Mouse (Mus musculus) intestine, embryonic 14.5 days (tissue): ENCODE data around the gene Fkbp8. TPM values are rescaled to one million over a fixed set of nuclear protein-coding genes. Genes with fewer than 3 reads are reported as not detected.
A peak's percentile ranks its signal among the peaks of the same experiment; 100 is the strongest.

Experiments used
- ATAC-seq: fragments of 200-750 bp; cut with Nextera tagmentation; replicated peaks from 2 replicates; pipeline ENCODE4 v1.8.0; 2017; ENCODE audit warnings: low read depth, moderate number of reproducible peaks, moderate TSS enrichment, moderate library complexity; ENCODE audit not compliant: low FRiP score, low TSS enrichment
- DNase-seq: peaks from one replicate; pipeline ENCODE4 v3.0.0-alpha.2; 2018; ENCODE audit warnings: low spot score
- H3K27ac ChIP-seq: fragments of 300-500 bp; sonication (generic); 2 replicates; pipeline ENCODE4 v1.5.1; 2014; ENCODE audit warnings: low read depth, mild to moderate bottlenecking, control low read depth
- H3K27me3 ChIP-seq: fragments of 300-500 bp; sonication (generic); replicated peaks from 2 replicates; pipeline ENCODE4 v1.6.1; 2014; ENCODE audit warnings: low read length, control low read depth; ENCODE audit not compliant: control insufficient read depth, insufficient read depth
- H3K36me3 ChIP-seq: fragments of 300-500 bp; sonication (generic); 2 replicates; pipeline ENCODE4 v1.6.1; 2014; ENCODE audit warnings: low read length, control low read depth; ENCODE audit not compliant: control insufficient read depth, insufficient read depth
- H3K4me1 ChIP-seq: fragments of 300-500 bp; sonication (generic); replicated peaks from 2 replicates; pipeline ENCODE4 v1.6.1; 2014; ENCODE audit warnings: low read length, control low read depth, mixed read lengths; ENCODE audit not compliant: control insufficient read depth, insufficient read depth
- H3K4me2 ChIP-seq: fragments of 300-500 bp; sonication (generic); 2 replicates; pipeline ENCODE4 v1.6.1; 2014; ENCODE audit warnings: low read length
- H3K4me3 ChIP-seq: fragments of 300-500 bp; sonication (generic); 2 replicates; pipeline ENCODE4 v1.5.1; 2014; ENCODE audit warnings: low read depth, low read length, control low read depth, mixed read lengths
- H3K9ac ChIP-seq: fragments of 300-500 bp; sonication (generic); 2 replicates; pipeline ENCODE4 v1.6.1; 2014; ENCODE audit warnings: mild to moderate bottlenecking, low read length
- H3K9me3 ChIP-seq: fragments of 300-500 bp; sonication (generic); 2 replicates; pipeline ENCODE4 v1.6.1; 2016; ENCODE audit warnings: low read length, control low read depth; ENCODE audit not compliant: control insufficient read depth
- WGBS: fragments of 180-500 bp; shearing (Covaris S2); extraction: QIAGEN DNeasy Blood & Tissue Kit; methylation state at CpG from one replicate; pipeline ENCODE4 v1.1.7; 2014; 5-methylcytosine and 5-hydroxymethylcytosine counted together
- polyA plus RNA-seq: library from polyadenylated mRNA; unstranded; fragments of >200 nt; fragmentation: Nextera tagmentation; extraction: Ambion mirVana; gene quantifications from 2 replicates; pipeline ENCODE4 v1.2.1, GENCODE M21; 2014

Gene Fkbp8
- polyA plus RNA-seq, 1 experiment from 2014 or later = 278 TPM

- Histone ChIP-seq H3K4me1 (peaks cover 6% of the 10 kb centered on the region; the same call in 1 of the 2 replicates), H3K9me3 (no peaks in the 10 kb centered on the region), H3K4me3 (no peak overlapping the region), H3K9ac (no peak overlapping the region), H3K27ac (no peak overlapping the region), H3K36me3 (no peaks in the 10 kb centered on the region), H3K27me3 (no peaks in the 10 kb centered on the region), H3K4me2 (no peak overlapping the region)
- 70% methylated on average over 3 of the region's 3 CpGs for WGBS
- no peak for ATAC-seq
- DNase-seq = no peak
These were observed 35.3 kb downstream of the Fkbp8 start for GRCm38 (mm10) chr8:70562802-70563201.

GRCm38 (mm10) chr8:70563763-70564387 is 36.4 kb downstream of the Fkbp8 start:
- Histone ChIP-seq H3K9me3 (no peaks in the 10 kb centered on the region), H3K36me3 (no peaks in the 10 kb centered on the region), H3K4me3 (no peak overlapping the region), H3K27ac (no peak overlapping the region), H3K4me2 (no peak overlapping the region), H3K4me1 (peaks cover 6% of the 10 kb centered on the region; the same call in 1 of the 2 replicates), H3K9ac (no peak overlapping the region), H3K27me3 (no peaks in the 10 kb centered on the region)
- WGBS = 85% methylated on average over 6 of the region's 6 CpGs
- DNase-seq (no peak), ATAC-seq (no peak)

GRCm38 (mm10) chr8:70564696-70565235 is 37.2 kb downstream of the Fkbp8 start:
- no peak overlapping the region for H3K9ac ChIP-seq
- DNase-seq (no peak), ATAC-seq (no peak)
- H3K4me2 ChIP-seq = no peak overlapping the region
- H3K27ac ChIP-seq = 0 out of 2 replicates have a peak overlapping the region, but pooled peaks have one; percentile 6
- no peaks in the 10 kb centered on the region for H3K9me3 ChIP-seq
- peaks cover 6% of the 10 kb centered on the region; the same call in 1 of the 2 replicates for H3K4me1 ChIP-seq
- H3K4me3 ChIP-seq = no peak overlapping the region
- H3K27me3 ChIP-seq = no peaks in the 10 kb centered on the region
- WGBS = 74% methylated on average over 3 of the region's 3 CpGs
- no peaks in the 10 kb centered on the region for H3K36me3 ChIP-seq

GRCm38 (mm10) chr8:70565561-70565960 is 38.0 kb downstream of the Fkbp8 start:
- ATAC-seq (no peak), DNase-seq (no peak)

DNA sequence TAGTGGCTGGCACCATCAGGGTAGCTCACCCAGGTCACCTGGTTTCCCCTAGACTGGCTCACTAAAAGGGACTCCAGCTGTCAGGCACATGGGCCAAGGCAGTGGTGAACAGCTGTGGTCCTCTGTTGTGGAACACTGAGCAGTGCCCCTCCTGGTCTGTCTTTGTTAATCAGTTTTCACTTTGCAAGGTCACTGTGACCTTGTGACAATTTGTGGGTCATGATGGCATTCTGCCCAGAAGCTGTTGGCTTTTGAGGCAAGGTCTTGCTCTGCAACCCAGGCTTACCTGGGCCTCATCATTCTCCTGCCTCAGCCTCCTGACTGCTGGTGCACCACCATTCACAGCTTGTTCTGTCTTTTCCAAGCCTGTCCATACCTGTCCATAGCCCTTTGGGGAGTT is 42.8 kb downstream of the Fkbp8 start:
- Histone ChIP-seq H3K9ac (no peak overlapping the region), H3K27me3 (no peaks in the 10 kb centered on the region), H3K9me3 (no peaks in the 10 kb centered on the region), H3K36me3 (peaks cover 4% of the 10 kb centered on the region; the same call in 1 of the 2 replicates), H3K27ac (no peak overlapping the region), H3K4me2 (no peak overlapping the region), H3K4me1 (no peaks in the 10 kb centered on the region), H3K4me3 (no peak overlapping the region)
- DNase-seq = no peak
- ATAC-seq = no peak

More at GRCm38 (mm10) chr8:70565561-70565960, 38.0 kb downstream of the Fkbp8 start:
- Histone ChIP-seq H3K9me3 (no peaks in the 10 kb centered on the region), H3K4me3 (no peak overlapping the region), H3K36me3 (no peaks in the 10 kb centered on the region), H3K9ac (no peak overlapping the region), H3K4me1 (peaks cover 6% of the 10 kb centered on the region; the same call in 1 of the 2 replicates), H3K27me3 (no peaks in the 10 kb centered on the region), H3K27ac (no peak overlapping the region), H3K4me2 (no peak overlapping the region)
- 43% methylated on average over 3 of the region's 3 CpGs for WGBS

- ATAC-seq (no peak), DNase-seq (no peak)
- Histone ChIP-seq H3K4me1 (no peaks in the 10 kb centered on the region), H3K4me2 (no peak overlapping the region), H3K9ac (no peak overlapping the region), H3K27ac (no peak overlapping the region), H3K36me3 (peaks cover 4% of the 10 kb centered on the region; the same call in 1 of the 2 replicates), H3K4me3 (no peak overlapping the region), H3K9me3 (no peaks in the 10 kb centered on the region), H3K27me3 (no peaks in the 10 kb centered on the region)
- WGBS = 89% methylated on average over 6 of the region's 6 CpGs
These were observed 43.5 kb downstream of the Fkbp8 start for GRCm38 (mm10) chr8:70570990-70571389.

GRCm38 (mm10) chr8:70574302-70574701 is 46.8 kb downstream of the Fkbp8 start:
- DNase-seq = no peak
- Histone ChIP-seq H3K36me3 (peaks cover 22% of the 10 kb centered on the region), H3K27ac (no peak overlapping the region), H3K4me3 (no peak overlapping the region), H3K9ac (no peak overlapping the region), H3K27me3 (no peaks in the 10 kb centered on the region), H3K4me1 (no peaks in the 10 kb centered on the region), H3K4me2 (no peak overlapping the region), H3K9me3 (no peaks in the 10 kb centered on the region)
- no peak for ATAC-seq

GRCm38 (mm10) chr8:70574915-70575314 is 47.4 kb downstream of the Fkbp8 start:
- Histone ChIP-seq H3K27me3 (no peaks in the 10 kb centered on the region), H3K4me2 (no peak overlapping the region), H3K36me3 (peaks cover 25% of the 10 kb centered on the region), H3K9ac (no peak overlapping the region), H3K27ac (no peak overlapping the region), H3K4me1 (no peaks in the 10 kb centered on the region), H3K9me3 (no peaks in the 10 kb centered on the region), H3K4me3 (no peak overlapping the region)
- ATAC-seq (no peak), DNase-seq (no peak)
- WGBS = 77% methylated on average over 4 of the region's 4 CpGs

- Histone ChIP-seq H3K27ac (no peak overlapping the region), H3K9me3 (no peaks in the 10 kb centered on the region), H3K4me1 (no peaks in the 10 kb centered on the region), H3K27me3 (no peaks in the 10 kb centered on the region), H3K4me2 (no peak overlapping the region), H3K9ac (no peak overlapping the region), H3K4me3 (no peak overlapping the region), H3K36me3 (peaks cover 48% of the 10 kb centered on the region)
- no peak for DNase-seq
- 90% methylated on average over 3 of the region's 3 CpGs for WGBS
- ATAC-seq = no peak
These were observed 49.7 kb downstream of the Fkbp8 start for GRCm38 (mm10) chr8:70577207-70577606.
